In genomic region chr4:155190275-155190674, GRCm38 (mm10) we compare ENCODE assay signal across 9 mouse cellular contexts. TPM values are rescaled to one million over a fixed set of nuclear protein-coding genes. Genes with fewer than 3 reads are reported as not detected.
DNase-seq lines count a peak whose midpoint lies in the region; ATAC-seq and TF ChIP-seq lines count a peak whose summit lies in the region.
"Had no signal": no experiment of that assay in that cellular context is flagged by ENCODE, and none has a peak within 500 bp of the region (broad histone marks: within the 10 kb centered on the region; RNA-seq: fewer than 3 reads in every experiment).

No protein-coding gene starts in this region.

- no peak for DNase-seq in gastrocnemius, adult 2 months
- no peak for DNase-seq in gastrocnemius, postnatal 14 days
- no peak for DNase-seq in layer of hippocampus, adult 2 months (ENCODE audit: low spot score in 2 of 2)
- DNase-seq in layer of hippocampus, adult 8-10 months (ENCODE audit: low spot score in 2 of 2) = no peak
- no peak for DNase-seq in embryonic facial prominence, embryonic 11.5 days (ENCODE audit: low spot score)
- no peak for DNase-seq in MN1 (ENCODE audit: low spot score)
- DNase-seq: layer of hippocampus, adult 9-11 months had no signal

- H3K9ac ChIP-seq in embryonic facial prominence, embryonic 11.5 days (replicated peaks; ENCODE audit: low read length) = no peak overlapping the region; the same call in 1 of the 2 replicates
- H3K9ac ChIP-seq in midbrain, embryonic 16.5 days (ENCODE audit: low read depth, low read length) = no peak overlapping the region

- ATAC-seq in embryonic facial prominence, embryonic 11.5 days (replicated peaks; ENCODE audit: insufficient number of reproducible peaks, low FRiP score, low TSS enrichment, low read depth) = 0 out of 2 replicates have a peak, but pooled peaks have one; percentile 3
- ATAC-seq in midbrain, embryonic 16.5 days = peak; percentile 23; the same call in 1 of the 2 replicates
- ATAC-seq in megakaryocyte progenitor cell, adult 5-6 weeks (replicated peaks; ENCODE audit: poor library complexity) = no peak

- H3K4me2 ChIP-seq in embryonic facial prominence, embryonic 11.5 days (ENCODE audit: low read depth, low read length) = no peak overlapping the region
- H3K4me2 ChIP-seq in midbrain, embryonic 16.5 days (ENCODE audit: low read length) = no peak overlapping the region

- no peaks in the 10 kb centered on the region for H3K27me3 ChIP-seq in embryonic facial prominence, embryonic 11.5 days (ENCODE audit: control insufficient read depth, insufficient read depth, low read length)
- no peaks in the 10 kb centered on the region for H3K27me3 ChIP-seq in midbrain, embryonic 16.5 days (ENCODE audit: control insufficient read depth, insufficient read depth, low read depth, low read length)

- H3K9me3 ChIP-seq in embryonic facial prominence, embryonic 11.5 days (replicated peaks; ENCODE audit: control insufficient read depth, low read length) = no peaks in the 10 kb centered on the region
- H3K9me3 ChIP-seq in midbrain, embryonic 16.5 days (replicated peaks; ENCODE audit: control insufficient read depth, low read length, poor library complexity, severe bottlenecking) = no peaks in the 10 kb centered on the region

- peak overlapping the region; percentile 29; the same call in 1 of the 2 replicates for H3K4me3 ChIP-seq in gastrocnemius, adult 2 months
- H3K4me3 ChIP-seq in layer of hippocampus, adult 2 months = no peak overlapping the region
- no peak overlapping the region for H3K4me3 ChIP-seq in embryonic facial prominence, embryonic 11.5 days (ENCODE audit: low read depth, low read length)
- no peak overlapping the region for H3K4me3 ChIP-seq in midbrain, embryonic 16.5 days (ENCODE audit: low read depth, low read length)

- no peak for TF ChIP-seq CTCF in gastrocnemius, adult 2 months (IDR thresholded peaks at IDR 0.05)
- no peak for TF ChIP-seq CTCF in layer of hippocampus, adult 2 months (conservative IDR thresholded peaks at IDR 0.05)

- 44% methylated on average over 7 of the region's 7 CpGs for WGBS in embryonic facial prominence, embryonic 11.5 days
- WGBS in midbrain, embryonic 16.5 days = 46% methylated on average over 7 of the region's 7 CpGs

- intact Hi-C loops in gastrocnemius, adult 2 months (cut with DNase I) = no loop called here
- intact Hi-C loops in gastrocnemius, postnatal 14 days (cut with DNase I; ENCODE audit: low total_unique reads) = no loop called here

- peak overlapping the region; percentile 71 for H3K27ac ChIP-seq in gastrocnemius, adult 2 months
- peak overlapping the region; percentile 49 for H3K27ac ChIP-seq in layer of hippocampus, adult 2 months
- H3K27ac ChIP-seq in embryonic facial prominence, embryonic 11.5 days (replicated peaks; ENCODE audit: low read depth, low read length) = 0 out of 2 replicates have a peak overlapping the region, but pooled peaks have one; percentile 48
- H3K27ac ChIP-seq in midbrain, embryonic 16.5 days (ENCODE audit: low read length) = no peak overlapping the region

- no peaks in the 10 kb centered on the region for H3K36me3 ChIP-seq in embryonic facial prominence, embryonic 11.5 days (replicated peaks; ENCODE audit: control insufficient read depth, insufficient read depth, low read depth, low read length)
- no peaks in the 10 kb centered on the region for H3K36me3 ChIP-seq in midbrain, embryonic 16.5 days (ENCODE audit: control insufficient read depth, insufficient read depth, low read length)

- H3K4me1 ChIP-seq in embryonic facial prominence, embryonic 11.5 days (ENCODE audit: control insufficient read depth, insufficient read depth, low read length) = peaks cover 25% of the 10 kb centered on the region
- peaks cover 40% of the 10 kb centered on the region for H3K4me1 ChIP-seq in midbrain, embryonic 16.5 days (ENCODE audit: control insufficient read depth, insufficient read depth, low read length)

RNA-seq across cellular contexts. Expression of gene Ski, which starts 32.1 kb away (rescaled TPM):
- 10 to 100 TPM; 28.5 to 35.6 TPM for total RNA-seq in gastrocnemius, adult 2 months (2021)
- total RNA-seq in gastrocnemius, postnatal 14 days (2021) = 10 to 100 TPM; 41.6 to 51.6 TPM
- 100 to 1,000 TPM; 128 to 136 TPM for total RNA-seq in layer of hippocampus, adult 2 months (2021)
- 100 to 1,000 TPM; 122 to 130 (median 125) TPM for total RNA-seq in layer of hippocampus, adult 8-10 months (2022)
- polyA plus RNA-seq in embryonic facial prominence, embryonic 11.5 days (2014; fragmentation: Nextera tagmentation; extraction: Ambion mirVana) = 15.4 and 15.9 TPM in 2 replicates
- polyA plus RNA-seq in midbrain, embryonic 16.5 days (2015; fragmentation: Nextera tagmentation; extraction: Ambion mirVana) = 9.6 and 10.1 TPM in 2 replicates
- total RNA-seq in megakaryocyte progenitor cell, adult 5-6 weeks (2015) = 16.9 and 19.7 TPM in 2 replicates
- total RNA-seq in megakaryocyte progenitor cell, adult 5-6 weeks (2017) = 5.0 and 5.7 TPM in 2 replicates

RNA-seq across cellular contexts. Expression of gene Faap20, which starts 59.3 kb away (rescaled TPM):
- 1 to 10 TPM; 4.6 to 6.1 TPM for total RNA-seq in gastrocnemius, adult 2 months (2021)
- 10 to 100 TPM; 11.9 to 15.3 TPM for total RNA-seq in gastrocnemius, postnatal 14 days (2021)
- 10 to 100 TPM; 29.2 to 34.3 TPM for total RNA-seq in layer of hippocampus, adult 2 months (2021)
- total RNA-seq in layer of hippocampus, adult 8-10 months (2022) = 10 to 100 TPM; 24.1 to 35.0 (median 31.4) TPM
- polyA plus RNA-seq in embryonic facial prominence, embryonic 11.5 days (2014; fragmentation: Nextera tagmentation; extraction: Ambion mirVana) = 87.8 and 93.4 TPM in 2 replicates
- polyA plus RNA-seq in midbrain, embryonic 16.5 days (2015; fragmentation: Nextera tagmentation; extraction: Ambion mirVana) = 69.8 and 70.1 TPM in 2 replicates
- 28.6 and 46.3 TPM in 2 replicates for total RNA-seq in megakaryocyte progenitor cell, adult 5-6 weeks (2015)
- total RNA-seq in megakaryocyte progenitor cell, adult 5-6 weeks (2017) = 14.2 and 17.6 TPM in 2 replicates
